Mouse (Mus musculus) kidney, adult 2 months (tissue): ENCODE measurements at regions not wholly inside any gene's neighbourhood (a gene's known extent, or its start where the extent isn't known, plus 50 kb on each side); places are given as distances from the start of the nearest gene placed in this dataset.

ENCODE experiments used
- DNase-seq: peaks from one replicate; pipeline ENCODE4 v3.0.0; 2021
- H3K27ac ChIP-seq: fragments of 200-500 bp; 2 replicates; pipeline ENCODE4 v1.5.1; 2012; ENCODE audit warnings: low read depth, low read length, control low read depth, inconsistent platforms; ENCODE audit not compliant: insufficient read depth
- H3K27me3 ChIP-seq: fragments of 200-500 bp; replicated peaks from 2 replicates; pipeline ENCODE4 v1.6.1; 2012; ENCODE audit warnings: mild to moderate bottlenecking, moderate library complexity, low read length, inconsistent platforms; ENCODE audit not compliant: control insufficient read depth, insufficient read depth
- H3K36me3 ChIP-seq: fragments of 200-500 bp; 2 replicates; pipeline ENCODE4 v1.6.1; 2012; ENCODE audit warnings: mild to moderate bottlenecking, moderate library complexity, low read length, inconsistent platforms; ENCODE audit not compliant: control insufficient read depth, insufficient read depth
- H3K4me1 ChIP-seq: fragments of 200-500 bp; 2 replicates; pipeline ENCODE4 v1.6.1; 2011; ENCODE audit warnings: low read length; ENCODE audit not compliant: control insufficient read depth, insufficient read depth
- H3K4me3 ChIP-seq: fragments of 200-500 bp; 2 replicates; pipeline ENCODE4 v1.5.1; 2011; ENCODE audit warnings: mild to moderate bottlenecking, low read depth, low read length, control low read depth; ENCODE audit not compliant: insufficient read depth
- CTCF ChIP-seq: fragments of 200-500 bp; conservative IDR thresholded peaks from 2 replicates; pipeline ENCODE4 v1.5.1; 2011; ENCODE audit warnings: low read depth, mild to moderate bottlenecking, control low read depth, low read length, moderate library complexity, mixed read lengths; ENCODE audit not compliant: insufficient read depth, insufficient read length
- POLR2A ChIP-seq: fragments of 200-500 bp; IDR thresholded peaks from one replicate; pipeline ENCODE4 v1.6.1; 2011; ENCODE audit warnings: low read depth, low read length, control low read depth
- WGBS: fragments of 180-500 bp; shearing (Covaris S2); methylation state at CpG from one replicate; pipeline ENCODE4 v1.1.7; 2018; 5-methylcytosine and 5-hydroxymethylcytosine counted together

DNA sequence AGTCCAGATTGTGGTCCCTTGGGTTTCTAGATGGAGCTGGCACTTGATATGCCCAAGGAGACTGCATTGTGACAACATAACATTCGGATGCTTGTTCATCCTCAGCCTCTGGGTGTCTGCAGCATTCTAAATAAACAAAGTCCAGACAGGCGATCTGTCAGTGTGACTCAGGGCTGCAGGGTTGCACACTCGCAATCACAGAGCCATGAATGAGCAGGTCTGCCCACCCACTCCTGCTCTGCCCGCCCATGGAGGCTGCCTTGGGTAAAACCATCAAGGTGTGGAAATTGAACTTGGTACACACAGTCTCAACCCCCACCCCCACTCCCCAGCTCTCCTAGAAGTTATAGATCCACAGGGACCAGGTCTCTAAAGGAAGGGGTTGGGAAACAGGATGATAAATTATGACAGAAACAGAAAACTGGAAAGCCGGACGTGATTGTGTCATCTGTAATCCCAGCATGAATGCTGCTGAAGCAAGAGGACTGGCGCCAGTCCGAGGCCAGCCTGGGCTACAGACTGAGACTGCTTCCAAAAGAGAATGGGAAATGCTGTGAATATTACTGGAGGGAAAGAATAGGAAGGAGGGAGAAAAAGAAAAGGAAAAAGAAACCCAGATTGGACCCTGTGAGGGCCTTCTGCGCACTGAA lies 84.3 kb upstream of the Habp2 start:
- WGBS = 58% methylated on average over 9 of the region's 9 CpGs
- no peak overlapping the region for H3K27ac ChIP-seq
- H3K4me3 ChIP-seq = no peak overlapping the region
- no peaks in the 10 kb centered on the region for H3K27me3 ChIP-seq
- H3K4me1 ChIP-seq = no peaks in the 10 kb centered on the region
- TF ChIP-seq CTCF = no peak
- no peak for TF ChIP-seq POLR2A
- DNase-seq = peak; percentile 3
- no peaks in the 10 kb centered on the region for H3K36me3 ChIP-seq

DNA sequence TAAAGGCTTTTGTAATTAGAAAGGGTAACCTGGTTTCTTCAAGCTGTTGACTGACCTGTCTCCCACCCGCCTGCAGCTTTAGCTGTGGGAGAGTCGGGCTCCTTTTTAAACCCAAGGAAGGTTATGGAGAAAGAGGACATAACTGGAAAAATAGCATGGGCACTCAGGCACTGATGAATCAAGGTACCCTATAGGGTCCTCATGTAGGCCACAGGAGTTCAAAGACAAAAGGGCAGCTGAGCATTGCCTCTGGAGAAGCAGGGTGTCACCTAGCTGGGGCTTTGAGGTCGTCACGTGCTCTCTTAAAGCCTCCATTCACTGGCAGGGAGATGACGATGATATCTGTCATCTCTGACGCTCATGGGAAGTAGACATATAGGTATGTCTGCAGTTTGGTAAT lies 68.4 kb upstream of the Habp2 start:
- Histone ChIP-seq H3K36me3 (no peaks in the 10 kb centered on the region), H3K27ac (no peak overlapping the region), H3K4me1 (no peaks in the 10 kb centered on the region), H3K4me3 (no peak overlapping the region), H3K27me3 (no peaks in the 10 kb centered on the region)
- TF ChIP-seq POLR2A (no peak), CTCF (no peak)
- no peak for DNase-seq
- 84% methylated on average over 6 of the region's 6 CpGs for WGBS

DNA sequence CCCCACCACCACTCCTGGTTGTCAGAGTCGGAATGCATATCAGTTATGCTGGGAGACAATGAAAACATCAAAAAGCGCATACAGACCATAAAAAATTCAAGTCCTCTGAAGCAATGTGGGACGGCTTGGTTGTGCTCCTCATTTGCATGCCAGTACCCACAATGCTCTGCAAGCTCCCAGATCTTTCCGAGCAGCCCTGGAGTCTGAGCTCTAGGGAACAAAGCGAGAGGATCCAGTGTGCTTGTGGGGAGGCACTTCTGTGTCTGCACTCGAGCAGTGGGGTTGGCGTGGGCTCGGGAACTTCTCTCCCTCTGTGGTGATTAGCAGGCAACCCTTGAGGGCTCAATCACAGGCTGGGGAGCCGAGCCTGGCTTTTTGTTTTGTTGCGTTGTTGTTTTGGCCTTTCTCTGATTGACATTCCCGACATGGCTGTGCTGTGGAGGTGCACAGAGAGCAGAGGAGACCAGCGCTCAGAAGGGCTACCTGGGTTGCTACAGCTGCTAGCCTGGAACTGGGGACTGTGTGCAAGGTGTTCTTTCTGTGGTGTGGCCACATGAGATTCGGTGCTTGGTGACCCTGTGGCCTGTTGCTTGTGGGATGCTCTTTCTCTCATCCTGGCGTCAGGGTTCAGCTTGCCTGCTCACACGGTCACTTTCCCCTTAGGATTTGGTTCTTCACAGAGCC lies 66.1 kb upstream of the Habp2 start:
- Histone ChIP-seq H3K36me3 (no peaks in the 10 kb centered on the region), H3K27me3 (no peaks in the 10 kb centered on the region), H3K4me1 (no peaks in the 10 kb centered on the region), H3K27ac (no peak overlapping the region), H3K4me3 (no peak overlapping the region)
- TF ChIP-seq CTCF = no peak
- no peak for TF ChIP-seq POLR2A
- no peak for DNase-seq
- WGBS = 67% methylated on average over 15 of the region's 15 CpGs

DNA sequence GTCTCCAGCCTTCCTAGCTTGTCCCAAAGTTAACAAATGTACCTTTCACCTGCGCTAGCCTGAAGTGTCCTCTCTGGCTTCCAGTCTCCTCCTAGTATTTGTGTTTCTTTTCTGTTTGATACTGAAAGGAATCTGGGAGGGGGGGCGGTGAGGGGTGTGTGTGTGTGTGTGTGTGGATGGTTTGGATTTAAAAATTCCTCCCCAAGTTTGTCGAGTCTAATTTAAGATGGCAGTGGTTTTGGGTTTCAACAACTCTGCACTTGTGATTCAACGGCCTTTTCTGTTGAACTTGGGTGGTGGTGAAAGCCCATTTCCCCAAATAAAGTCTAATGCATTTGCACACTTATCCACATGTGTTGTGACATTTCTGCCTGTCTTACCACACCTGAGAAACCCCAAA lies 64.4 kb upstream of the Habp2 start:
- Histone ChIP-seq H3K36me3 (no peaks in the 10 kb centered on the region), H3K27me3 (no peaks in the 10 kb centered on the region), H3K27ac (no peak overlapping the region), H3K4me1 (no peaks in the 10 kb centered on the region), H3K4me3 (no peak overlapping the region)
- 67% methylated on average over 4 of the region's 4 CpGs for WGBS
- no peak for DNase-seq
- TF ChIP-seq POLR2A (no peak), CTCF (no peak)

DNA sequence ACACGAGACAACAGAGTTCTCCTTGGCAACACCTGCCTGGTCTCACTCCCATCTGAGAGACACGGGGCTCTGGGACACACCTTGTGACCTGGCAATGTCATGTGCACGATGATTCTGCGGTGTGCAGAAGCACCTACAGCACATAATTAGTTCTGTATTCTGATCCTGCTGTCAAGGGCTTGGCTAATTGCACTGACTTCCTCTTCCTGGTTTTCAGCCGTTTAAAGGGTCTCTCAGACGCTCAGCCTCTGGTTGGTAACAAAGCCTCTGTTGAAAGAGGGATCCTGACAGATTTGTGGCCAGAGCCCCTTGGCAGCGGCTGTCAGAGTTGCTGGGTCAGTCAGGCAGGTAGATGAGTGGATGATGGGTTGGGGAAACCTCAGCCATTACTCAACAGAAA lies 61.9 kb upstream of the Habp2 start:
- TF ChIP-seq CTCF (no peak), POLR2A (no peak)
- no peaks in the 10 kb centered on the region for H3K36me3 ChIP-seq
- H3K27me3 ChIP-seq = no peaks in the 10 kb centered on the region
- H3K4me1 ChIP-seq = no peaks in the 10 kb centered on the region
- no peak for DNase-seq
- H3K4me3 ChIP-seq = no peak overlapping the region
- WGBS = 8% methylated on average over 7 of the region's 7 CpGs
- no peak overlapping the region for H3K27ac ChIP-seq

DNA sequence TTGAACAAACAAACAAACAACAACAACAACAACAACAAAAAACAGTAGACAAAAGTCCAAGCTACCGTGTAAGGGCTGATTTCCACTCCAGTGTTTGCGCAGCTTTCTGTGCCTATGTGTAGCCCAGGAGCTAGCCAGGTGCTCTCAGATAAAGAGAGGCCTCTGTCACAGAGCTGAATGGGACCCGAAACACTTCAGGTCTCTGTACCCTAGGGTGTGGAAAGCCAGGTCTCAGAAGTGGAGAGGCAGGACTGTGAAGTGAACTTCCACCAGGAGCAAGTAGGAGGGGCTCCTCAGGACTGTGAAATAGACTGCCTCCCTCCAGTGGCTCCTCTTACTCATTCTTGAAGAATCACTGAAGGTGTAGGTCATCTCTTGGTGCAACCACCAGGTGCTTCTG lies 61.4 kb upstream of the Habp2 start:
- 90% methylated on average over 3 of the region's 3 CpGs for WGBS
- TF ChIP-seq CTCF (no peak), POLR2A (no peak)
- H3K27ac ChIP-seq = no peak overlapping the region
- no peaks in the 10 kb centered on the region for H3K4me1 ChIP-seq
- no peaks in the 10 kb centered on the region for H3K27me3 ChIP-seq
- no peaks in the 10 kb centered on the region for H3K36me3 ChIP-seq
- no peak overlapping the region for H3K4me3 ChIP-seq
- no peak for DNase-seq

DNA sequence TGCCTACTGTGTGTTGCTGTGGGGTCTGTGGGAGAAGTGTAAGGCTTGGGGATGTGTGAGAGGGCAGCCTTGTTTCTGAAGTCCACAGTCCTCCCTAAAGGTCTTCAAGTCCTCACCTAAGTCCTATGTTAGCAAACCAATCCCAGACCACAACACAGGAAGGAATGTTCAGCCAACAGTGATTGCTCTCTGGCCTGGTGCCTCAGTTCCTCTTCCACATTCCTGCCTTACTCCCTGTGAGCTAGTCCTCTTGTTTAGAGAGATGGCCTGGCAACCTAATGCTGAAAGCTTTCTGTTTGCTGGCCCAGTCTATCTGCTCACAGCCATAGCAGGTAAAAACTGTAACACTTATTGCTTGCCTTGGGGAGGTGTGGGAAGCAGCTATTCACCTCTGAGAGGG lies 58.4 kb upstream of the Habp2 start:
- H3K27me3 ChIP-seq = no peaks in the 10 kb centered on the region
- TF ChIP-seq POLR2A = no peak
- TF ChIP-seq CTCF = no peak
- H3K4me3 ChIP-seq = no peak overlapping the region
- H3K36me3 ChIP-seq = no peaks in the 10 kb centered on the region
- no peak overlapping the region for H3K27ac ChIP-seq
- no peak for DNase-seq
- no peaks in the 10 kb centered on the region for H3K4me1 ChIP-seq
